Mouse (Mus musculus) adrenal gland, postnatal 14 days (tissue): Measurements from ENCODE around the gene Cadm2. TPM values are rescaled to one million over a fixed set of nuclear protein-coding genes. Genes with fewer than 3 reads are reported as not detected.

Source experiments
- DNase-seq: peaks from one replicate; pipeline ENCODE4 v3.0.0; 2021; ENCODE audit warnings: mixed read lengths
- total RNA-seq: library from RNA; stranded (reverse); gene quantifications from 2 replicates; pipeline ENCODE4 v1.2.3, GENCODE M21; 2021

Cadm2 gene
- total RNA-seq, 1 experiment from 2014 or later, result 0.56 TPM

GRCm38 (mm10) chr16:67122532-67122931 is 498.2 kb downstream of the Cadm2 start:
- DNase-seq, result no peak

- no peak for DNase-seq
Observed at GRCm38 (mm10) chr16:67121781-67122180, 498.9 kb downstream of the Cadm2 start.

- DNase-seq, result no peak
Observed at GRCm38 (mm10) chr16:67106478-67107061, 514.1 kb downstream of the Cadm2 start.

- no peak for DNase-seq
Observed at GRCm38 (mm10) chr16:67096706-67097105, 524.0 kb downstream of the Cadm2 start.

GRCm38 (mm10) chr16:67095916-67096315 is 524.8 kb downstream of the Cadm2 start:
- DNase-seq, result no peak

- DNase-seq, result no peak
Observed at GRCm38 (mm10) chr16:67089747-67090146, 531.0 kb downstream of the Cadm2 start.

- no peak for DNase-seq
Observed at GRCm38 (mm10) chr16:67079318-67079717, 541.4 kb downstream of the Cadm2 start.

- no peak for DNase-seq
Observed at GRCm38 (mm10) chr16:67076169-67076895, 544.4 kb downstream of the Cadm2 start.

- DNase-seq, result no peak
Observed at GRCm38 (mm10) chr16:67068461-67068860, 552.2 kb downstream of the Cadm2 start.

GRCm38 (mm10) chr16:67030918-67031317 is 589.8 kb downstream of the Cadm2 start:
- no peak for DNase-seq

GRCm38 (mm10) chr16:67019856-67020255 is 600.9 kb downstream of the Cadm2 start:
- DNase-seq, result no peak

GRCm38 (mm10) chr16:67017710-67018109 is 603.0 kb downstream of the Cadm2 start:
- DNase-seq, result no peak

- DNase-seq, result no peak
Observed at GRCm38 (mm10) chr16:67003161-67003560, 617.5 kb downstream of the Cadm2 start.

- no peak for DNase-seq
Observed at GRCm38 (mm10) chr16:67001707-67002106, 619.0 kb downstream of the Cadm2 start.

GRCm38 (mm10) chr16:66997461-66997860 is 623.2 kb downstream of the Cadm2 start:
- DNase-seq, result no peak

GRCm38 (mm10) chr16:66987741-66988140 is 633.0 kb downstream of the Cadm2 start:
- DNase-seq, result no peak

GRCm38 (mm10) chr16:66986879-66987278 is 633.8 kb downstream of the Cadm2 start:
- DNase-seq, result no peak

GRCm38 (mm10) chr16:66970912-66971311 is 649.8 kb downstream of the Cadm2 start:
- DNase-seq, result no peak

- peak; percentile 11 for DNase-seq
Observed at GRCm38 (mm10) chr16:66969520-66970144, 651.1 kb downstream of the Cadm2 start.

GRCm38 (mm10) chr16:66968336-66968735 is 652.4 kb downstream of the Cadm2 start:
- DNase-seq, result no peak

GRCm38 (mm10) chr16:66967686-66968085 is 653.0 kb downstream of the Cadm2 start:
- no peak for DNase-seq

- DNase-seq, result no peak
Observed at GRCm38 (mm10) chr16:66959146-66959545, 661.6 kb downstream of the Cadm2 start.

- DNase-seq, result no peak
Observed at GRCm38 (mm10) chr16:66955876-66956275, 664.8 kb downstream of the Cadm2 start.

- DNase-seq, result no peak
Observed at GRCm38 (mm10) chr16:66936332-66936731, 684.4 kb downstream of the Cadm2 start.
